Mouse (Mus musculus) spleen, adult 2 months (tissue): Measurements from ENCODE around the gene Prrx1.

Experiments
- CTCF ChIP-seq: fragments of 200-500 bp; IDR thresholded peaks from 2 replicates; pipeline ENCODE4 v1.5.1; 2011; ENCODE audit warnings: mild to moderate bottlenecking, inconsistent platforms; ENCODE audit not compliant: insufficient read depth, insufficient read length, insufficient replicate concordance; ENCODE audit errors: extremely low read depth
- POLR2A ChIP-seq: fragments of 200-500 bp; IDR thresholded peaks from 2 replicates; pipeline ENCODE4 v1.6.1; 2011; ENCODE audit warnings: low read depth, low read length, inconsistent platforms

DNA sequence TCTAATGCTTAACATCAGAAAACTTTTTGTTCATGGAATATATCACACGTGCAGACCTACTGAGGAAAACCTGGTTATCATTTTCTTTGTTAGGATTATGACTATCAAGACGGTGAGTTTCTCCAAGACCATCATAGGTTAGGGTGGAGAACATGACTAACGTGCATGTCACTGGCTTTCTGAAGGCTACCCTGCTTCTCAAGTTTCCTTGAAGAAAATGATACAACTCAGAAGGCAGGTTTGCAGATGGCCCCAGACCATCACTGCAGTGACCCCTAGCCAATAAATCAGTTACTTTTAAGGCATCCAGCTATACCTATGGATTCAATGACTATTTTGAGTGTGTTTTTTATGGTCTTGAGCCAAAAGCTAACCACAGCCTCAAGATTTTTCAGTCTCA lies 38.6 kb downstream of the Prrx1 start:
- TF ChIP-seq CTCF = no peak
- no peak for TF ChIP-seq POLR2A
